Mouse (Mus musculus) MEL (cell line): Measurements from ENCODE around the gene Ankrd44. TPM values are rescaled to one million over a fixed set of nuclear protein-coding genes. Genes with fewer than 3 reads are reported as not detected.

Experiments
- DNase-seq: peaks from one replicate; pipeline ENCODE4 v3.0.0; 2011; ENCODE audit warnings: low read depth, low spot score
- H3K27ac ChIP-seq: 2 replicates; pipeline ENCODE4 v1.5.1; 2012; ENCODE audit warnings: low read depth, mild to moderate bottlenecking, control low read depth, low read length, moderate library complexity; ENCODE audit not compliant: control insufficient read depth
- H3K27me3 ChIP-seq, 2 experiments: fragments of 150-350 bp in 1 of 2; sonication (generic) in 1 of 2; 2 replicates each; pipeline ENCODE4 v1.6.1; 2012; ENCODE audit warnings: low read length in 2 of 2, mild to moderate bottlenecking in 2 of 2, improper control_type of control experiment in 1 of 2, moderate library complexity in 1 of 2; ENCODE audit not compliant: insufficient read depth in 2 of 2, control insufficient read depth in 1 of 2
- H3K36me3 ChIP-seq, 2 experiments: 2 replicates each; pipeline ENCODE4 v1.6.1; 2012 to 2014; ENCODE audit warnings: low read length in 2 of 2, improper control_type of control experiment in 1 of 2, inconsistent platforms in 1 of 2, mild to moderate bottlenecking in 1 of 2; ENCODE audit not compliant: insufficient read depth in 2 of 2, control insufficient read depth in 1 of 2
- H3K4me1 ChIP-seq, 2 experiments: fragments of 150-350 bp in 1 of 2; sonication (generic) in 1 of 2; 2 replicates each; pipeline ENCODE4 v1.6.1; 2012; ENCODE audit warnings: low read length in 2 of 2, improper control_type of control experiment in 1 of 2, mild to moderate bottlenecking in 1 of 2; ENCODE audit not compliant: insufficient read depth in 2 of 2, control insufficient read depth in 1 of 2
- H3K4me3 ChIP-seq, 2 experiments: fragments of 150-350 bp in 1 of 2; sonication (generic) in 1 of 2; 2 replicates each; pipeline ENCODE4 v1.5.1; 2012; ENCODE audit warnings: low read depth in 2 of 2, low read length in 2 of 2, mild to moderate bottlenecking in 2 of 2, moderate library complexity in 2 of 2, control low read depth in 1 of 2, improper control_type of control experiment in 1 of 2; ENCODE audit not compliant: control insufficient read depth in 1 of 2, insufficient read depth in 1 of 2
- H3K79me2 ChIP-seq: 2 replicates; pipeline ENCODE4 v1.6.1; 2012; ENCODE audit warnings: mild to moderate bottlenecking, low read length, moderate library complexity; ENCODE audit not compliant: control insufficient read depth, poor library complexity, insufficient read depth
- H3K9ac ChIP-seq: 2 replicates; pipeline ENCODE4 v1.6.1; 2012; ENCODE audit warnings: low read depth, mild to moderate bottlenecking, control low read depth, low read length, moderate library complexity; ENCODE audit not compliant: control insufficient read depth, poor library complexity, severe bottlenecking
- H3K9me3 ChIP-seq: fragments of 150-350 bp; sonication (generic); replicated peaks from 2 replicates; pipeline ENCODE4 v1.6.1; 2012; ENCODE audit warnings: mild to moderate bottlenecking, low read length, improper control_type of control experiment, moderate library complexity; ENCODE audit not compliant: insufficient read depth
- CTCF ChIP-seq, 3 experiments: IDR thresholded peaks in 2 of 3; conservative IDR thresholded peaks in 1 of 3; 2 replicates each; pipeline ENCODE4 v1.5.1; 2011 to 2012; ENCODE audit warnings: low read length in 3 of 3, low read depth in 2 of 3, mild to moderate bottlenecking in 2 of 3, improper control_type of control experiment in 1 of 3, inconsistent platforms in 1 of 3, mixed read lengths in 1 of 3, moderate library complexity in 1 of 3; ENCODE audit not compliant: control insufficient read depth in 1 of 3, insufficient read depth in 1 of 3, poor library complexity in 1 of 3, severe bottlenecking in 1 of 3
- E2F4 ChIP-seq: IDR thresholded peaks from 2 replicates; pipeline ENCODE4 v1.6.1; 2011; ENCODE audit warnings: low read depth, low read length, improper control_type of control experiment, borderline replicate concordance
- ELF1 ChIP-seq: IDR thresholded peaks from 2 replicates; pipeline ENCODE4 v1.6.1; 2014; ENCODE audit warnings: low read depth, mild to moderate bottlenecking, inconsistent platforms, low read length, improper control_type of control experiment, moderate library complexity
- EP300 ChIP-seq, 2 experiments: IDR thresholded peaks; 2 replicates each; pipeline ENCODE4 v1.6.1; 2011; ENCODE audit warnings: improper control_type of control experiment in 2 of 2, low read length in 2 of 2, low read depth in 1 of 2, mild to moderate bottlenecking in 1 of 2
- GABPA ChIP-seq: IDR thresholded peaks from 2 replicates; pipeline ENCODE4 v1.6.1; 2012; ENCODE audit warnings: low read depth, mild to moderate bottlenecking, inconsistent platforms, low read length, improper control_type of control experiment, moderate library complexity
- HCFC1 ChIP-seq: IDR thresholded peaks from 2 replicates; pipeline ENCODE4 v1.6.1; 2012; ENCODE audit warnings: low read depth, mild to moderate bottlenecking, inconsistent platforms, low read length, improper control_type of control experiment, moderate library complexity
- KAT2A ChIP-seq: conservative IDR thresholded peaks from 2 replicates; pipeline ENCODE4 v1.6.1; 2012; ENCODE audit warnings: low read depth, low read length, improper control_type of control experiment, inconsistent platforms
- MAFK ChIP-seq: IDR thresholded peaks from 2 replicates; pipeline ENCODE4 v1.6.1; 2011; ENCODE audit warnings: low read depth, mild to moderate bottlenecking, low read length, improper control_type of control experiment, borderline replicate concordance
- MAX ChIP-seq: IDR thresholded peaks from 2 replicates; pipeline ENCODE4 v1.6.1; 2011; ENCODE audit warnings: low read length, improper control_type of control experiment
- MXI1 ChIP-seq: IDR thresholded peaks from 2 replicates; pipeline ENCODE4 v1.6.1; 2011; ENCODE audit warnings: mild to moderate bottlenecking, low read depth, low read length, improper control_type of control experiment
- MYB ChIP-seq: IDR thresholded peaks from 2 replicates; pipeline ENCODE4 v1.6.1; 2011; ENCODE audit warnings: mild to moderate bottlenecking, low read depth, low read length, improper control_type of control experiment
- NRF1 ChIP-seq: IDR thresholded peaks from 2 replicates; pipeline ENCODE4 v1.6.1; 2014; ENCODE audit warnings: low read depth, mild to moderate bottlenecking, inconsistent platforms, low read length, improper control_type of control experiment, moderate library complexity; ENCODE audit not compliant: poor library complexity, insufficient read depth, severe bottlenecking
- POLR2AphosphoS5 ChIP-seq: IDR thresholded peaks from 2 replicates; pipeline ENCODE4 v1.6.1; 2012; ENCODE audit warnings: low read depth, borderline replicate concordance, mild to moderate bottlenecking, inconsistent platforms, low read length, moderate library complexity, mixed read lengths
- RCOR1 ChIP-seq: IDR thresholded peaks from 2 replicates; pipeline ENCODE4 v1.6.1; 2012; ENCODE audit warnings: low read depth, mild to moderate bottlenecking, inconsistent platforms, low read length, improper control_type of control experiment
- SIN3A ChIP-seq: IDR thresholded peaks from 2 replicates; pipeline ENCODE4 v1.6.1; 2012; ENCODE audit warnings: low read length, improper control_type of control experiment, inconsistent platforms
- TBP ChIP-seq: IDR thresholded peaks from 2 replicates; pipeline ENCODE4 v1.8.0; 2011; ENCODE audit warnings: low read depth, low read length, improper control_type of control experiment
- TCF12 ChIP-seq: IDR thresholded peaks from 2 replicates; pipeline ENCODE4 v1.6.1; 2014; ENCODE audit warnings: low read depth, mild to moderate bottlenecking, inconsistent platforms, low read length, improper control_type of control experiment, moderate library complexity
- USF1 ChIP-seq: IDR thresholded peaks from 2 replicates; pipeline ENCODE4 v1.6.1; 2014; ENCODE audit warnings: low read depth, mild to moderate bottlenecking, inconsistent platforms, low read length, improper control_type of control experiment, moderate library complexity
- USF2 ChIP-seq, 2 experiments: IDR thresholded peaks; 2 replicates each; pipeline ENCODE4 v1.6.1; 2011 to 2012; ENCODE audit warnings: improper control_type of control experiment in 2 of 2, low read length in 2 of 2, borderline replicate concordance in 1 of 2, inconsistent platforms in 1 of 2, low read depth in 1 of 2, mild to moderate bottlenecking in 1 of 2; ENCODE audit not compliant: insufficient read depth in 1 of 2
- ZKSCAN1 ChIP-seq: IDR thresholded peaks from 2 replicates; pipeline ENCODE4 v1.6.1; 2012; ENCODE audit warnings: low read depth, mild to moderate bottlenecking, inconsistent platforms, low read length, improper control_type of control experiment, moderate library complexity
- polyA plus RNA-seq, 2 experiments: library from polyadenylated mRNA; stranded (reverse) in 1 of 2; unstranded in 1 of 2; fragments of >175 nt in 1 of 2; fragments of >200 nt in 1 of 2; gene quantifications; 2 replicates each; pipeline versions ENCODE4 v1.2.1 to v1.2.4; 2012; ENCODE audit warnings: low replicate concordance in 2 of 2, low read depth in 1 of 2; ENCODE audit not compliant: insufficient read length in 2 of 2, insufficient read depth in 1 of 2, missing spikeins in 1 of 2
- total RNA-seq: library from RNA; depleted of rRNA; stranded (reverse); fragments of 300-350 nt; gene quantifications from 2 replicates; pipeline ENCODE4 v1.2.3, GENCODE M21; 2012

Gene Ankrd44
- total and polyA plus RNA-seq, 3 experiments: 2.3 to 4.4 TPM; not detected in 1

DNA sequence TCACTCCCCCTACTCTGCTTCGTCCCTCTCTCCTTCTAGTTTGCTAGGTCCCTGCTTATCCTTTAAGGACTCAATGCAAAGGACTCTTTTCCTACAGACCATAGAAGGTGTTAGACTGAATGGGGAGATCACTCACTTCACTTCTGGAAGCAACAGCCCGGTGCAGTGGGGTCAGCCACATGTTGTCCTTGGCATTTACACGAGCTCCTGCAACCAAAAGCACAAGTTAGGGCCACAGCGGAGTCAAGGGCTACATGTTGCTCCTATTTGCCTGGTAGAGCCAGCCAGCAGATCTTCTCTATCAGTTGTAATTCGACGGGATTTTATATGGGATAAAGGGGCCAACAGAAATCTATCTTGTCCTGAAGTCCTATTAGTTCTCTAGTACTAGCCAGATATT, 148.0 kb downstream of the Ankrd44 start:
- no peaks in the 10 kb centered on the region for H3K9me3 ChIP-seq
- H3K4me3 ChIP-seq: no peak overlapping the region
- no peak overlapping the region for H3K9ac ChIP-seq
- H3K36me3 ChIP-seq: no peaks in the 10 kb centered on the region
- no peaks in the 10 kb centered on the region for H3K79me2 ChIP-seq
- no peak for DNase-seq
- no peaks in the 10 kb centered on the region for H3K27me3 ChIP-seq
- no peaks in the 10 kb centered on the region for H3K4me1 ChIP-seq
- TF ChIP-seq ZKSCAN1 (no peak), MAX (no peak), GABPA (no peak), USF2 (IDR thresholded peaks at IDR 0.05; ENCODE audit: borderline replicate concordance in 1 of 2, insufficient read depth in 1 of 2, low read depth in 1 of 2, low read length in 2 of 2) (no peak), CTCF (IDR thresholded peaks at IDR 0.05 in 2 of 3, conservative IDR thresholded peaks at IDR 0.05 in 1 of 3; ENCODE audit: control insufficient read depth in 1 of 3, insufficient read depth in 1 of 3, low read depth in 2 of 3, low read length in 3 of 3, poor library complexity in 1 of 3, severe bottlenecking in 1 of 3) (no peak), E2F4 (no peak), SIN3A (no peak), HCFC1 (no peak), MXI1 (no peak), MAFK (no peak), EP300 (IDR thresholded peaks at IDR 0.05; ENCODE audit: low read depth in 1 of 2, low read length in 2 of 2) (no peak), ELF1 (no peak), TBP (no peak), MYB (no peak), POLR2AphosphoS5 (no peak)
- H3K27ac ChIP-seq: no peak overlapping the region

DNA sequence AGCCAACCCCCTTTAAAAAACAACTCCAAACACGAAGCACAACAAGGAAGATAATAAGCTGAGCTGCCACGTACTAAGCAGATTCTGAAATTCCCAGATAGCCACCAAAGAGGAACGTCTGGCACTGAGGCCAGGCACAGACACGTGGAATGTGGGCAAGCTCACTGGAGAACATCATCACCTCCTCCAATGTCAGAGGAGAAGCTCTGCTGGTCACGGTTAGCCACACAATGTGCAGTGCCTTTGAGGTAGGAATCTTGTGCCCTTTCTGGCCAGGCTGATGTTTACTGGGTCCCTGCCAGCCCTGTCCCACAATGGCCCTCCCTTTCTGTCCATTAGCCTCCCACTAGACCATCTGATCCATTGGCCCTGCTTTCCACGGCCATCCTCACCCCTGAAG, 149.1 kb downstream of the Ankrd44 start:
- no peak for DNase-seq
- Histone ChIP-seq H3K9me3 (no peaks in the 10 kb centered on the region), H3K4me1 (no peaks in the 10 kb centered on the region), H3K27ac (no peak overlapping the region), H3K9ac (no peak overlapping the region), H3K79me2 (no peaks in the 10 kb centered on the region), H3K36me3 (no peaks in the 10 kb centered on the region), H3K27me3 (no peaks in the 10 kb centered on the region), H3K4me3 (no peak overlapping the region)
- no peak for TF ChIP-seq USF2 (IDR thresholded peaks at IDR 0.05; ENCODE audit: borderline replicate concordance in 1 of 2, insufficient read depth in 1 of 2, low read depth in 1 of 2, low read length in 2 of 2)
- TF ChIP-seq TCF12: no peak
- no peak for TF ChIP-seq NRF1
- no peak for TF ChIP-seq MXI1
- no peak for TF ChIP-seq POLR2AphosphoS5
- no peak for TF ChIP-seq RCOR1
- TF ChIP-seq USF1: no peak
- no peak for TF ChIP-seq MYB
- no peak for TF ChIP-seq KAT2A
